Mouse (Mus musculus): Measurements from ENCODE around the gene Lifr. TPM values are rescaled to one million over a fixed set of nuclear protein-coding genes. Genes with fewer than 3 reads are reported as not detected.

Lifr gene
- polyA plus RNA-seq, 1 experiment from 2014 or later, result 17.5 TPM

DNA sequence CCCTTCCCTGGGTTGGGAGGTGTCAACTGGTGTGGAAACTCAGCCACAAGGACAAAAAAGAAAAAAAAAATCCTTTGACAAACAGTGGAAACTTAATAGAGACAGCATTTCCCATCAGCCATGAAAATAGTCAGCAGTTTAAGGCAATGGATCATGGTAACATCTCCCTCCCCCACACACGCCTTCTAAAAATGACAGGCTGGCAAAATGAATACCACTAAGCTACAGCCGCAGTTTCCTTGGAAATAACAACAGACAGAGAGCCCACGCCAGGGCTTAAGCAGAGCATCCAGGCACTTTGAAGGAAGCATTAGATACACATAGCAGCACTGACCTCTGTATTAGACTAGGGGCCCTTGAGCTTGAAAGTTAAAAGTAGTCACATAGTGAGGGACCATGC, 150.5 kb downstream of the Lifr start:
- WGBS, result 51% methylated on average over 3 of the region's 3 CpGs
- Histone ChIP-seq H3K36me3 (ENCODE audit: control insufficient read depth, insufficient read depth, low read length) (no peaks in the 10 kb centered on the region), H3K27me3 (ENCODE audit: control insufficient read depth, insufficient read depth, low read length) (no peaks in the 10 kb centered on the region), H3K4me1 (ENCODE audit: control insufficient read depth, insufficient read depth, low read length) (no peaks in the 10 kb centered on the region), H3K27ac (replicated peaks; ENCODE audit: low read depth, low read length) (no peak overlapping the region), H3K4me2 (ENCODE audit: low read length) (no peak overlapping the region), H3K4me3 (replicated peaks; ENCODE audit: low read depth, low read length) (no peak overlapping the region), H3K9me3 (ENCODE audit: control insufficient read depth, low read length) (no peaks in the 10 kb centered on the region), H3K9ac (replicated peaks; ENCODE audit: low read length) (no peak overlapping the region)
- DNase-seq, result no peak
- ATAC-seq (ENCODE audit: low FRiP score, low TSS enrichment), result no peak

DNA sequence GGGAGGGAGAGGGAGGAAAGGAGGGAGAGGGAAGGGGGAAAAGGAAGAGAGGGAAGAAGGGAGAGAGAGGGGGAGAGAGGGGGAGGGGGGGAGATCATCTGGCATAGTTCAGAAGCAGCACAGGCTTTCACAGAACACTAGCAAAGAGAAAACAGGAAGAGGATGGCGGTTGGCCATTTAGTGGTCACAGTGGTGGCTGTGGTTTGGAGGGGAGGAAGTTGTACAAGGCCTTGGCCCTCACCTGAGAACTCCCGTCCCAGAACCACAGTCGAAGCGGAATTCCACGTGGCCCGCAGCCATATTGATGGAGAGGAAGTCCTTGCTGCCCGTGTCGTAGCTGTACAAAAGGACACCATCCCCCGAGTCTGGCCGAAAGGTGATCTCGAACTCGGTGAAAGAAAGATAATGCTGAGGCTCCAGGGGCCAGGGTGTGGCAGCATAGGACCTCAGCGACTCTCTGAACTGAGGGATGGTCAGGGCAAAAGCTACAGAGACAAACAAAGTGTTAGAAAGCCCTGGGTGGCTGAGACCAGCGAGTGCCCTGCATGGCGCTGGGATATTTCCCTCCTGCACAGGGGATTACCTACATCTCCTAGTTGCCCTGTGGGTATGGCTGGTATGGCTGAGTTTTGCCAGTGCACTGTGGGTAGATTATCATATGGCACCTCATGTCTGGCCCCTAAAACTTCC, 151.9 kb downstream of the Lifr start:
- DNase-seq (no peak), ATAC-seq (ENCODE audit: low FRiP score, low TSS enrichment) (no peak)
- no peak overlapping the region for H3K4me2 ChIP-seq (ENCODE audit: low read length)
- WGBS, result 85% methylated on average over 15 of the region's 15 CpGs
- H3K9me3 ChIP-seq (ENCODE audit: control insufficient read depth, low read length), result no peaks in the 10 kb centered on the region
- H3K4me1 ChIP-seq (ENCODE audit: control insufficient read depth, insufficient read depth, low read length), result no peaks in the 10 kb centered on the region
- no peak overlapping the region for H3K27ac ChIP-seq (replicated peaks; ENCODE audit: low read depth, low read length)
- no peaks in the 10 kb centered on the region for H3K27me3 ChIP-seq (ENCODE audit: control insufficient read depth, insufficient read depth, low read length)
- no peak overlapping the region for H3K4me3 ChIP-seq (replicated peaks; ENCODE audit: low read depth, low read length)
- no peaks in the 10 kb centered on the region for H3K36me3 ChIP-seq (ENCODE audit: control insufficient read depth, insufficient read depth, low read length)
- no peak overlapping the region for H3K9ac ChIP-seq (replicated peaks; ENCODE audit: low read length)

Other genes starting within 250 kb of the Lifr start
- gene Osmr, start 215.6 kb upstream of the Lifr start, polyA plus RNA-seq (2014; fragmentation: Nextera tagmentation; extraction: Ambion mirVana), result 0.85 and 1.8 TPM in 2 replicates